Mouse (Mus musculus) MEL (cell line): Measurements from ENCODE around the gene Il11. TPM values are rescaled to one million over a fixed set of nuclear protein-coding genes. Genes with fewer than 3 reads are reported as not detected.

Experiments
- DNase-seq: peaks from one replicate; pipeline ENCODE4 v3.0.0; 2011; ENCODE audit warnings: low read depth, low spot score
- H3K27ac ChIP-seq: 2 replicates; pipeline ENCODE4 v1.5.1; 2012; ENCODE audit warnings: low read depth, mild to moderate bottlenecking, control low read depth, low read length, moderate library complexity; ENCODE audit not compliant: control insufficient read depth
- H3K27me3 ChIP-seq, 2 experiments: fragments of 150-350 bp in 1 of 2; sonication (generic) in 1 of 2; 2 replicates each; pipeline ENCODE4 v1.6.1; 2012; ENCODE audit warnings: low read length in 2 of 2, mild to moderate bottlenecking in 2 of 2, improper control_type of control experiment in 1 of 2, moderate library complexity in 1 of 2; ENCODE audit not compliant: insufficient read depth in 2 of 2, control insufficient read depth in 1 of 2
- H3K36me3 ChIP-seq, 2 experiments: 2 replicates each; pipeline ENCODE4 v1.6.1; 2012 to 2014; ENCODE audit warnings: low read length in 2 of 2, improper control_type of control experiment in 1 of 2, inconsistent platforms in 1 of 2, mild to moderate bottlenecking in 1 of 2; ENCODE audit not compliant: insufficient read depth in 2 of 2, control insufficient read depth in 1 of 2
- H3K4me1 ChIP-seq, 2 experiments: fragments of 150-350 bp in 1 of 2; sonication (generic) in 1 of 2; 2 replicates each; pipeline ENCODE4 v1.6.1; 2012; ENCODE audit warnings: low read length in 2 of 2, improper control_type of control experiment in 1 of 2, mild to moderate bottlenecking in 1 of 2; ENCODE audit not compliant: insufficient read depth in 2 of 2, control insufficient read depth in 1 of 2
- H3K4me3 ChIP-seq, 2 experiments: fragments of 150-350 bp in 1 of 2; sonication (generic) in 1 of 2; 2 replicates each; pipeline ENCODE4 v1.5.1; 2012; ENCODE audit warnings: low read depth in 2 of 2, low read length in 2 of 2, mild to moderate bottlenecking in 2 of 2, moderate library complexity in 2 of 2, control low read depth in 1 of 2, improper control_type of control experiment in 1 of 2; ENCODE audit not compliant: control insufficient read depth in 1 of 2, insufficient read depth in 1 of 2
- H3K79me2 ChIP-seq: 2 replicates; pipeline ENCODE4 v1.6.1; 2012; ENCODE audit warnings: mild to moderate bottlenecking, low read length, moderate library complexity; ENCODE audit not compliant: control insufficient read depth, poor library complexity, insufficient read depth
- H3K9ac ChIP-seq: 2 replicates; pipeline ENCODE4 v1.6.1; 2012; ENCODE audit warnings: low read depth, mild to moderate bottlenecking, control low read depth, low read length, moderate library complexity; ENCODE audit not compliant: control insufficient read depth, poor library complexity, severe bottlenecking
- H3K9me3 ChIP-seq: fragments of 150-350 bp; sonication (generic); replicated peaks from 2 replicates; pipeline ENCODE4 v1.6.1; 2012; ENCODE audit warnings: mild to moderate bottlenecking, low read length, improper control_type of control experiment, moderate library complexity; ENCODE audit not compliant: insufficient read depth
- BHLHE40 ChIP-seq: IDR thresholded peaks from 2 replicates; pipeline ENCODE4 v1.6.1; 2012; ENCODE audit warnings: low read depth, mild to moderate bottlenecking, inconsistent platforms, low read length, improper control_type of control experiment, borderline replicate concordance
- CHD1 ChIP-seq: IDR thresholded peaks from 2 replicates; pipeline ENCODE4 v1.6.1; 2012; ENCODE audit warnings: low read depth, mild to moderate bottlenecking, inconsistent platforms, low read length, improper control_type of control experiment
- CHD2 ChIP-seq: IDR thresholded peaks from 2 replicates; pipeline ENCODE4 v1.6.1; 2011; ENCODE audit warnings: low read length, improper control_type of control experiment
- CTCF ChIP-seq, 3 experiments: IDR thresholded peaks in 2 of 3; conservative IDR thresholded peaks in 1 of 3; 2 replicates each; pipeline ENCODE4 v1.5.1; 2011 to 2012; ENCODE audit warnings: low read length in 3 of 3, low read depth in 2 of 3, mild to moderate bottlenecking in 2 of 3, improper control_type of control experiment in 1 of 3, inconsistent platforms in 1 of 3, mixed read lengths in 1 of 3, moderate library complexity in 1 of 3; ENCODE audit not compliant: control insufficient read depth in 1 of 3, insufficient read depth in 1 of 3, poor library complexity in 1 of 3, severe bottlenecking in 1 of 3
- E2F4 ChIP-seq: IDR thresholded peaks from 2 replicates; pipeline ENCODE4 v1.6.1; 2011; ENCODE audit warnings: low read depth, low read length, improper control_type of control experiment, borderline replicate concordance
- GABPA ChIP-seq: IDR thresholded peaks from 2 replicates; pipeline ENCODE4 v1.6.1; 2012; ENCODE audit warnings: low read depth, mild to moderate bottlenecking, inconsistent platforms, low read length, improper control_type of control experiment, moderate library complexity
- GATA1 ChIP-seq: IDR thresholded peaks from 2 replicates; pipeline ENCODE4 v1.6.1; 2011; ENCODE audit warnings: low read depth, low read length, improper control_type of control experiment
- KAT2A ChIP-seq: conservative IDR thresholded peaks from 2 replicates; pipeline ENCODE4 v1.6.1; 2012; ENCODE audit warnings: low read depth, low read length, improper control_type of control experiment, inconsistent platforms
- MAFK ChIP-seq: IDR thresholded peaks from 2 replicates; pipeline ENCODE4 v1.6.1; 2011; ENCODE audit warnings: low read depth, mild to moderate bottlenecking, low read length, improper control_type of control experiment, borderline replicate concordance
- MAZ ChIP-seq: IDR thresholded peaks from 2 replicates; pipeline ENCODE4 v1.6.1; 2012; ENCODE audit warnings: low read depth, mild to moderate bottlenecking, inconsistent platforms, low read length, improper control_type of control experiment
- MXI1 ChIP-seq: IDR thresholded peaks from 2 replicates; pipeline ENCODE4 v1.6.1; 2011; ENCODE audit warnings: mild to moderate bottlenecking, low read depth, low read length, improper control_type of control experiment
- MYB ChIP-seq: IDR thresholded peaks from 2 replicates; pipeline ENCODE4 v1.6.1; 2011; ENCODE audit warnings: mild to moderate bottlenecking, low read depth, low read length, improper control_type of control experiment
- NELFE ChIP-seq: IDR thresholded peaks from 2 replicates; pipeline ENCODE4 v1.6.1; 2011; ENCODE audit warnings: low read depth, low read length, improper control_type of control experiment
- POLR2A ChIP-seq, 2 experiments: IDR thresholded peaks; 2 replicates each; pipeline ENCODE4 v1.6.1; 2011 to 2012; ENCODE audit warnings: low read length in 2 of 2, mild to moderate bottlenecking in 2 of 2, control low read depth in 1 of 2, improper control_type of control experiment in 1 of 2, low read depth in 1 of 2, moderate library complexity in 1 of 2; ENCODE audit not compliant: control insufficient read depth in 1 of 2, insufficient read depth in 1 of 2, poor library complexity in 1 of 2
- POLR2AphosphoS5 ChIP-seq: IDR thresholded peaks from 2 replicates; pipeline ENCODE4 v1.6.1; 2012; ENCODE audit warnings: low read depth, borderline replicate concordance, mild to moderate bottlenecking, inconsistent platforms, low read length, moderate library complexity, mixed read lengths
- SMC3 ChIP-seq: IDR thresholded peaks from 2 replicates; pipeline ENCODE4 v1.6.1; 2011; ENCODE audit warnings: low read depth, low read length, improper control_type of control experiment
- UBTF ChIP-seq: IDR thresholded peaks from 2 replicates; pipeline ENCODE4 v1.6.1; 2012; ENCODE audit warnings: low read depth, mild to moderate bottlenecking, inconsistent platforms, low read length, improper control_type of control experiment, moderate library complexity, borderline replicate concordance; ENCODE audit not compliant: insufficient read depth
- ZC3H11A ChIP-seq: IDR thresholded peaks from 2 replicates; pipeline ENCODE4 v1.6.1; 2012; ENCODE audit warnings: low read depth, mild to moderate bottlenecking, inconsistent platforms, low read length, improper control_type of control experiment
- ZNF384 ChIP-seq: IDR thresholded peaks from 2 replicates; pipeline ENCODE4 v1.6.1; 2012; ENCODE audit warnings: low read depth, mild to moderate bottlenecking, inconsistent platforms, low read length, improper control_type of control experiment
- polyA plus RNA-seq, 2 experiments: library from polyadenylated mRNA; stranded (reverse) in 1 of 2; unstranded in 1 of 2; fragments of >175 nt in 1 of 2; fragments of >200 nt in 1 of 2; gene quantifications; 2 replicates each; pipeline versions ENCODE4 v1.2.1 to v1.2.4; 2012; ENCODE audit warnings: low replicate concordance in 2 of 2, low read depth in 1 of 2; ENCODE audit not compliant: insufficient read length in 2 of 2, insufficient read depth in 1 of 2, missing spikeins in 1 of 2
- total RNA-seq: library from RNA; depleted of rRNA; stranded (reverse); fragments of 300-350 nt; gene quantifications from 2 replicates; pipeline ENCODE4 v1.2.3, GENCODE M21; 2012

Il11 gene
- total and polyA plus RNA-seq, 3 experiments, result 0.07 to 0.12 TPM; not detected in 1

GRCm38 (mm10) chr7:4825365-4825764 is 42.7 kb upstream of the Il11 start:
- Histone ChIP-seq H3K27ac (no peak overlapping the region), H3K4me3 (no peak overlapping the region), H3K27me3 (peaks cover 4 to 8% of the 10 kb centered on the region in 2 experiments; a peak in 3 of 4 replicates), H3K4me1 (no peaks in the 10 kb centered on the region), H3K9me3 (no peaks in the 10 kb centered on the region), H3K9ac (no peak overlapping the region), H3K36me3 (no peaks in the 10 kb centered on the region), H3K79me2 (no peaks in the 10 kb centered on the region)
- no peak for TF ChIP-seq E2F4
- no peak for TF ChIP-seq GABPA
- no peak for TF ChIP-seq CTCF (IDR thresholded peaks at IDR 0.05 in 2 of 3, conservative IDR thresholded peaks at IDR 0.05 in 1 of 3; ENCODE audit: control insufficient read depth in 1 of 3, insufficient read depth in 1 of 3, low read depth in 2 of 3, low read length in 3 of 3, poor library complexity in 1 of 3, severe bottlenecking in 1 of 3)
- TF ChIP-seq SMC3, result no peak
- TF ChIP-seq MAZ, result no peak
- TF ChIP-seq MXI1, result no peak
- TF ChIP-seq UBTF, result no peak
- no peak for TF ChIP-seq CHD2
- no peak for TF ChIP-seq ZNF384
- TF ChIP-seq CHD1, result no peak
- no peak for TF ChIP-seq ZC3H11A
- no peak for TF ChIP-seq POLR2A (IDR thresholded peaks at IDR 0.05; ENCODE audit: control insufficient read depth in 1 of 2, insufficient read depth in 1 of 2, low read depth in 1 of 2, low read length in 2 of 2, poor library complexity in 1 of 2)
- no peak for TF ChIP-seq NELFE
- TF ChIP-seq MYB, result no peak
- TF ChIP-seq BHLHE40, result no peak
- no peak for DNase-seq

DNA sequence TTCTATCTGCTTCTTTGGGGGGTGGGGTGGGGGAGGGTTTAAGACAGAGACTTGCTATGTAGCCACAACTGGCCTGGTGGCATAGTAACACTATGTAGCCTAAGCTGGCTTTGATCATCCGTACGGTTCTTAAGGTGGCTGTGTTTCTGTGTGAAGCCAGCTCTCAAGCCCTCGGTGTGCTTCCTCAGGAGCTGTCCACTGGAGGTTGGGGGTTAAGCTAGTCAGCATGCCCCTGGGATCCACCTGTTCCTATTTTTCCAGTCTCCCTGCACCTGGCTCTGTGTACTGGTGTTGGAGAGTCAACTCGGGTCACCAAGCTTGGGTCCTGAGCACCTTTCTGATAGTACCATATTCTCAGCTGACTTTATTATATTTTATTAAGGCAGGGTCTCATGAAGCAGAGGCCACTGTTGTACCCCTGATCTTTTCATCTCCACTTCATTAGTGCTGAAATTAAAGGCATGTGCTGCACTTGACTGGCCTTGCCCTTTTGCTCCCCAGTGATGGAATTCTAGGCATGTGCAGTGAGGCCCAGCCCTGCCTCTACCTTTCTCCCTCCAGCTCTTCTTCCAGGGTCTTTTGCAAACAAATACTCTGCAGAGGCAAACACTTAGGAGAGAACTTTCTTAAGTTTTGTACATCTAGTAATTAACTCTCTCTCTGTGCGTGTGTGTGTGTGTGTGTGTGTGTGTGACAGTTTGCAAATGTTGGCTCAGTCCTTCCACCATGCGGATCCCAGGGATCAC is 39.7 kb upstream of the Il11 start:
- no peaks in the 10 kb centered on the region for H3K36me3 ChIP-seq
- TF ChIP-seq KAT2A, result no peak
- TF ChIP-seq GATA1, result no peak
- no peak for TF ChIP-seq MAFK
- no peak for TF ChIP-seq POLR2AphosphoS5
- TF ChIP-seq, all 39 proteins: peak for 0
- Histone ChIP-seq H3K4me1 (no peaks in the 10 kb centered on the region), H3K79me2 (no peaks in the 10 kb centered on the region), H3K9ac (no peak overlapping the region), H3K27ac (no peak overlapping the region), H3K9me3 (no peaks in the 10 kb centered on the region), H3K4me3 (no peak overlapping the region), H3K27me3 (peaks cover 4 to 13% of the 10 kb centered on the region in 2 experiments; a peak in 3 of 4 replicates)
- no peak for DNase-seq
